ENCODE assay signal across 16 mouse cellular contexts in the genomic region with DNA sequence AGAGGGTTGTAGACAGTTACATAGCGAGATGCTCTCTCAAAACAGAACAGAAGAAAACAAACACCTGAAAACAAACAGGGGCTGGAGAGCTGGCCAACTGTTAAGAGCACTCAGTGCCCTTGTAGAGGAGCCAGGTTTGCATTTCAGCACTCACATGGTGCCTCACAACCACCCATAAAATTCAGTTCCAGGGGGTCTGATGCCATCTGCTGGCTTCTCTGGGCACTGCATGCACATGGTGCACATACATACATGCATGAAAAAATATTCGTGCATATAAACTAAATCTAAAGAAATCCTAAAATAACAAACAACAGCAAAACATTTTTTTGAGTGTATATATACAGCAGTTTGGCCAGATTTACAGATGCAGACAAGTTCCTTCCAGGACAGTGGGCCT.
A peak's percentile ranks its signal among the peaks of the same experiment; 100 is the strongest.
DNase-seq lines count a peak whose midpoint lies in the region; ATAC-seq and TF ChIP-seq lines count a peak whose summit lies in the region.
"Had no signal": no experiment of that assay in that cellular context is flagged by ENCODE, and none has a peak within 500 bp of the region (broad histone marks: within the 10 kb centered on the region; RNA-seq: fewer than 3 reads in every experiment).

No protein-coding gene starts in this region.

- no peaks in the 10 kb centered on the region for H3K79me2 ChIP-seq in heart, adult 2 months (replicated peaks; ENCODE audit: control insufficient read depth, insufficient read depth, low read length)

- H3K4me3 ChIP-seq in heart, adult 2 months, result no peak overlapping the region
- H3K4me3 ChIP-seq in lung, embryonic 14.5 days (ENCODE audit: low read depth, low read length), result no peak overlapping the region
- H3K4me3 ChIP-seq in ES-Bruce4 (ENCODE audit: low read depth, low read length), result no peak overlapping the region
- H3K4me3 ChIP-seq in embryonic facial prominence, embryonic 10.5 days, result no peak overlapping the region
- H3K4me3 ChIP-seq: embryonic facial prominence, embryonic 15.5 days; forebrain, embryonic 15.5 days; lung, embryonic 15.5 days; midbrain, embryonic 12.5 days had no signal

- ATAC-seq in lung, embryonic 14.5 days (ENCODE audit: insufficient read depth), result no peak
- peak; percentile 37; the same call in 1 of the 2 replicates for ATAC-seq in granulocyte monocyte progenitor cell, adult 5-6 weeks (replicated peaks; ENCODE audit: poor library complexity, severe bottlenecking)
- ATAC-seq: forebrain, embryonic 15.5 days had no signal

- no peak overlapping the region for H3K9ac ChIP-seq in heart, adult 2 months (ENCODE audit: low read depth, low read length)
- no peak overlapping the region for H3K9ac ChIP-seq in lung, embryonic 14.5 days
- H3K9ac ChIP-seq in ES-Bruce4 (ENCODE audit: low read depth, poor library complexity, severe bottlenecking), result no peak overlapping the region
- H3K9ac ChIP-seq: embryonic facial prominence, embryonic 15.5 days; forebrain, embryonic 15.5 days; lung, embryonic 15.5 days; midbrain, embryonic 12.5 days had no signal

- peak; percentile 56 for TF ChIP-seq CTCF in heart, adult 2 months (IDR thresholded peaks at IDR 0.05)
- TF ChIP-seq CTCF in lung, embryonic 14.5 days (IDR thresholded peaks at IDR 0.05; ENCODE audit: low read depth), result peak; percentile 30; the same call in 1 of the 2 replicates
- TF ChIP-seq CTCF in ES-Bruce4 (IDR thresholded peaks at IDR 0.05; ENCODE audit: low read depth, low read length), result peak; percentile 15

- H3K27me3 ChIP-seq in heart, adult 2 months (ENCODE audit: control insufficient read depth, insufficient read depth, low read length), result no peaks in the 10 kb centered on the region
- H3K27me3 ChIP-seq in lung, embryonic 14.5 days (ENCODE audit: insufficient read depth, low read length), result no peaks in the 10 kb centered on the region
- no peaks in the 10 kb centered on the region for H3K27me3 ChIP-seq in ES-Bruce4 (ENCODE audit: control insufficient read depth, insufficient read depth, low read length, poor library complexity, severe bottlenecking)
- no peaks in the 10 kb centered on the region for H3K27me3 ChIP-seq in embryonic facial prominence, embryonic 10.5 days (replicated peaks; ENCODE audit: low read depth, poor library complexity, severe bottlenecking)
- H3K27me3 ChIP-seq: embryonic facial prominence, embryonic 15.5 days; forebrain, embryonic 15.5 days; lung, embryonic 15.5 days; midbrain, embryonic 12.5 days had no signal

- no peak overlapping the region for H3K27ac ChIP-seq in heart, adult 2 months
- H3K27ac ChIP-seq in lung, embryonic 14.5 days (ENCODE audit: low read depth), result no peak overlapping the region
- H3K27ac ChIP-seq in ES-Bruce4 (ENCODE audit: insufficient read depth, low read length), result no peak overlapping the region
- H3K27ac ChIP-seq in embryonic facial prominence, embryonic 10.5 days (replicated peaks), result no peak overlapping the region
- H3K27ac ChIP-seq: embryonic facial prominence, embryonic 15.5 days; forebrain, embryonic 15.5 days; lung, embryonic 15.5 days; midbrain, embryonic 12.5 days had no signal

- H3K4me2 ChIP-seq in lung, embryonic 14.5 days, result no peak overlapping the region
- H3K4me2 ChIP-seq: embryonic facial prominence, embryonic 15.5 days; forebrain, embryonic 15.5 days; lung, embryonic 15.5 days; midbrain, embryonic 12.5 days had no signal

- WGBS in heart, adult 2 months, result 100% methylated on average over 2 of the region's 2 CpGs
- WGBS in lung, embryonic 14.5 days, result 88% methylated on average over 2 of the region's 2 CpGs
- 93% methylated on average over 2 of the region's 2 CpGs for WGBS in embryonic facial prominence, embryonic 10.5 days

- H3K9me3 ChIP-seq in lung, embryonic 14.5 days (ENCODE audit: low read depth, low read length), result no peaks in the 10 kb centered on the region
- H3K9me3 ChIP-seq in ES-Bruce4 (replicated peaks; ENCODE audit: control insufficient read depth, insufficient read depth, low read length, poor library complexity, severe bottlenecking), result no peaks in the 10 kb centered on the region
- H3K9me3 ChIP-seq in embryonic facial prominence, embryonic 10.5 days, result peaks cover 7% of the 10 kb centered on the region; the same call in 1 of the 2 replicates
- H3K9me3 ChIP-seq: embryonic facial prominence, embryonic 15.5 days; forebrain, embryonic 15.5 days; lung, embryonic 15.5 days had no signal

- TF ChIP-seq POLR2A in heart, adult 2 months (IDR thresholded peaks at IDR 0.05; ENCODE audit: insufficient read depth, low read depth, low read length), result no peak
- no peak for TF ChIP-seq POLR2A in ES-Bruce4 (IDR thresholded peaks at IDR 0.05; ENCODE audit: insufficient read depth, low read length)

- intact Hi-C loops in heart, adult 2 months (cut with DNase I), result loop anchor here (10.0 kb wide), 1 partner anchor 511 kb away; no protein-coding TSS in a partner anchor
- intact Hi-C loops in heart, postnatal 36 days (cut with DNase I), result loop anchor here (10.0 kb wide), 1 partner anchor 149 kb away; no protein-coding TSS in a partner anchor

- H3K36me3 ChIP-seq in heart, adult 2 months (ENCODE audit: control insufficient read depth, insufficient read depth, low read length), result no peaks in the 10 kb centered on the region
- H3K36me3 ChIP-seq in lung, embryonic 14.5 days (ENCODE audit: insufficient read depth), result no peaks in the 10 kb centered on the region
- H3K36me3 ChIP-seq in ES-Bruce4 (ENCODE audit: control insufficient read depth, insufficient read depth, low read length, poor library complexity, severe bottlenecking), result no peaks in the 10 kb centered on the region
- peaks cover 6% of the 10 kb centered on the region; the same call in 1 of the 2 replicates for H3K36me3 ChIP-seq in embryonic facial prominence, embryonic 10.5 days (replicated peaks)
- H3K36me3 ChIP-seq: embryonic facial prominence, embryonic 15.5 days; forebrain, embryonic 15.5 days; lung, embryonic 15.5 days; midbrain, embryonic 12.5 days had no signal

- no peaks in the 10 kb centered on the region for H3K4me1 ChIP-seq in heart, adult 2 months (ENCODE audit: control insufficient read depth, insufficient read depth, low read length)
- H3K4me1 ChIP-seq in lung, embryonic 14.5 days (ENCODE audit: insufficient read depth), result 0 out of 2 replicates have a peak, but pooled peaks cover 2% of the 10 kb centered on the region
- no peaks in the 10 kb centered on the region for H3K4me1 ChIP-seq in ES-Bruce4 (ENCODE audit: control insufficient read depth, insufficient read depth, low read length)
- peaks cover 19% of the 10 kb centered on the region for H3K4me1 ChIP-seq in embryonic facial prominence, embryonic 10.5 days
- H3K4me1 ChIP-seq: embryonic facial prominence, embryonic 15.5 days; lung, embryonic 15.5 days had no signal

- no peak for TF ChIP-seq EP300 in heart, adult 2 months (IDR thresholded peaks at IDR 0.05; ENCODE audit: insufficient read depth, low read depth, low read length)
- TF ChIP-seq EP300 in ES-Bruce4 (IDR thresholded peaks at IDR 0.05; ENCODE audit: insufficient read depth, low read depth, low read length), result no peak

- no peak for DNase-seq in heart, adult 2 months
- no peak for DNase-seq in heart, postnatal 36 days
- no peak for DNase-seq in lung, embryonic 14.5 days
- DNase-seq in lung, postnatal 36 days, result no peak
- no peak for DNase-seq in cerebellum, postnatal 14 days
- no peak for DNase-seq in embryonic facial prominence, embryonic 10.5 days (ENCODE audit: low spot score)
- DNase-seq: cerebellum, postnatal 25 days; gastrocnemius, postnatal 36 days; heart, postnatal 4 days; kidney, adult 11 months had no signal
